Comparison of ENCODE assay signal across 7 mouse cellular contexts in the genomic region with DNA sequence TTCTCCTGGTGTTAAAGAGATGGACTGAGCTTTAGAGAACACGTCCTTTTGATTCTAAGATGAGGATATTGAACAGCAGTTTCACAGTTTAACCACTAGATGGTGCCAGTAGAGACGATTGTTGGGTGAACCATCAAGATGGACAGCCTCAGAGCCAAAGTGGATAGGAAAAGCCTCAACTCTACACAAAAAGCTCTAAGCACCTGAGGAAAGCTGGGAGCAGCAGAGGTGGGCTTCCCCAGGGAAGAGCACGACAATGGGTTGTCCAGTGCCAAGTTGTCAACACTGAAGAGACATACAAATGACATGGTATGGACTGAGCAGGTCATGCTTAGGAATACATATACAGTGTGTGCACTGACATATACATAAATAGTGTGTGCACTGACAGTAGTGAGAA. TPM values are rescaled to one million over a fixed set of nuclear protein-coding genes. Genes with fewer than 3 reads are reported as not detected.
DNase-seq lines count a peak whose midpoint lies in the region; ATAC-seq and TF ChIP-seq lines count a peak whose summit lies in the region.

No protein-coding gene starts in this region.

- TF ChIP-seq EP300 in MEL (IDR thresholded peaks at IDR 0.05; ENCODE audit: low read depth in 1 of 2, low read length in 2 of 2) = no peak

- no peaks in the 10 kb centered on the region for H3K27me3 ChIP-seq in kidney, adult 2 months (replicated peaks; ENCODE audit: control insufficient read depth, insufficient read depth, low read length)
- no peaks in the 10 kb centered on the region for H3K27me3 ChIP-seq in kidney, embryonic 16.5 days (ENCODE audit: insufficient read depth, low read length)
- H3K27me3 ChIP-seq in MEL (ENCODE audit: control insufficient read depth in 1 of 2, insufficient read depth in 2 of 2, low read length in 2 of 2) = no peaks in the 10 kb centered on the region
- no peaks in the 10 kb centered on the region for H3K27me3 ChIP-seq in hindbrain, embryonic 14.5 days (ENCODE audit: control insufficient read depth, insufficient read depth, low read length)

- H3K4me2 ChIP-seq in kidney, embryonic 16.5 days (replicated peaks; ENCODE audit: low read depth, low read length) = no peak overlapping the region
- H3K4me2 ChIP-seq in hindbrain, embryonic 14.5 days (replicated peaks) = no peak overlapping the region

- no peak overlapping the region for H3K4me3 ChIP-seq in kidney, adult 2 months (ENCODE audit: insufficient read depth, low read depth, low read length)
- H3K4me3 ChIP-seq in kidney, embryonic 16.5 days (ENCODE audit: low read length) = no peak overlapping the region
- no peak overlapping the region for H3K4me3 ChIP-seq in MEL (ENCODE audit: control insufficient read depth in 1 of 2, insufficient read depth in 1 of 2, low read depth in 2 of 2, low read length in 2 of 2)
- no peak overlapping the region for H3K4me3 ChIP-seq in hindbrain, embryonic 14.5 days (replicated peaks; ENCODE audit: low read length)

- no peak overlapping the region for H3K9ac ChIP-seq in kidney, embryonic 16.5 days (replicated peaks; ENCODE audit: low read length)
- H3K9ac ChIP-seq in MEL (ENCODE audit: control insufficient read depth, low read depth, low read length, poor library complexity, severe bottlenecking) = no peak overlapping the region
- no peak overlapping the region for H3K9ac ChIP-seq in hindbrain, embryonic 14.5 days

- TF ChIP-seq RAD21 in MEL (IDR thresholded peaks at IDR 0.05; ENCODE audit: low read depth, low read length) = peak; percentile 81

- WGBS in kidney, adult 2 months = 3% methylated on average over 3 of the region's 3 CpGs
- 4% methylated on average over 3 of the region's 3 CpGs for WGBS in kidney, embryonic 16.5 days
- 2% methylated on average over 3 of the region's 3 CpGs for WGBS in hindbrain, embryonic 14.5 days

- H3K79me2 ChIP-seq in MEL (ENCODE audit: control insufficient read depth, insufficient read depth, low read length, poor library complexity) = no peaks in the 10 kb centered on the region

- no peak overlapping the region for H3K27ac ChIP-seq in kidney, adult 2 months (ENCODE audit: insufficient read depth, low read depth, low read length)
- no peak overlapping the region for H3K27ac ChIP-seq in kidney, embryonic 16.5 days (ENCODE audit: low read length)
- H3K27ac ChIP-seq in MEL (ENCODE audit: control insufficient read depth, low read depth, low read length) = no peak overlapping the region
- no peak overlapping the region for H3K27ac ChIP-seq in hindbrain, embryonic 14.5 days

- H3K36me3 ChIP-seq in kidney, adult 2 months (ENCODE audit: control insufficient read depth, insufficient read depth, low read length) = no peaks in the 10 kb centered on the region
- no peaks in the 10 kb centered on the region for H3K36me3 ChIP-seq in kidney, embryonic 16.5 days (ENCODE audit: insufficient read depth, low read length)
- H3K36me3 ChIP-seq in MEL (ENCODE audit: control insufficient read depth in 1 of 2, insufficient read depth in 2 of 2, low read length in 2 of 2) = no peaks in the 10 kb centered on the region
- no peaks in the 10 kb centered on the region for H3K36me3 ChIP-seq in hindbrain, embryonic 14.5 days (replicated peaks; ENCODE audit: control insufficient read depth, insufficient read depth)

- no peak for ATAC-seq in kidney, embryonic 16.5 days (ENCODE audit: low FRiP score, low TSS enrichment)
- no peak; the same call in 1 of the 2 replicates for ATAC-seq in hindbrain, embryonic 14.5 days (ENCODE audit: low FRiP score)

- TF ChIP-seq CTCF in kidney, adult 2 months (conservative IDR thresholded peaks at IDR 0.05; ENCODE audit: insufficient read depth, insufficient read length, low read depth, low read length) = peak; percentile 48
- TF ChIP-seq CTCF in MEL (IDR thresholded peaks at IDR 0.05 in 2 of 3, conservative IDR thresholded peaks at IDR 0.05 in 1 of 3; ENCODE audit: control insufficient read depth in 1 of 3, insufficient read depth in 1 of 3, low read depth in 2 of 3, low read length in 3 of 3, poor library complexity in 1 of 3, severe bottlenecking in 1 of 3) = peak; percentile 51 to 87 (median 83)

- H3K9me3 ChIP-seq in kidney, embryonic 16.5 days (ENCODE audit: low read length) = no peaks in the 10 kb centered on the region
- no peaks in the 10 kb centered on the region for H3K9me3 ChIP-seq in MEL (replicated peaks; ENCODE audit: insufficient read depth, low read length)
- no peaks in the 10 kb centered on the region for H3K9me3 ChIP-seq in hindbrain, embryonic 14.5 days (ENCODE audit: control insufficient read depth, low read length)

- peak; percentile 57 for DNase-seq in kidney, adult 2 months
- peak; percentile 51 for DNase-seq in CD4-positive helper T cell, adult 2 months (ENCODE audit: low read depth, low spot score)
- DNase-seq in MEL (ENCODE audit: low read depth, low spot score) = peak; percentile 79
- DNase-seq in hindbrain, embryonic 14.5 days (ENCODE audit: low spot score) = peak; percentile 80
- peak; percentile 42 for DNase-seq in yolk sac, embryonic 10.5 days (ENCODE audit: low spot score)
- DNase-seq in adrenal gland, adult 2 months = no peak

- no peak for TF ChIP-seq POLR2A in kidney, adult 2 months (IDR thresholded peaks at IDR 0.05; ENCODE audit: low read depth, low read length)
- TF ChIP-seq POLR2A in MEL (IDR thresholded peaks at IDR 0.05; ENCODE audit: control insufficient read depth in 1 of 2, insufficient read depth in 1 of 2, low read depth in 1 of 2, low read length in 2 of 2, poor library complexity in 1 of 2) = no peak

- H3K4me1 ChIP-seq in kidney, adult 2 months (ENCODE audit: control insufficient read depth, insufficient read depth, low read length) = no peaks in the 10 kb centered on the region
- H3K4me1 ChIP-seq in kidney, embryonic 16.5 days (ENCODE audit: insufficient read depth, low read length) = no peaks in the 10 kb centered on the region
- no peaks in the 10 kb centered on the region; a peak in 1 of 4 replicates for H3K4me1 ChIP-seq in MEL (ENCODE audit: control insufficient read depth in 1 of 2, insufficient read depth in 2 of 2, low read length in 2 of 2)
- no peaks in the 10 kb centered on the region for H3K4me1 ChIP-seq in hindbrain, embryonic 14.5 days (replicated peaks; ENCODE audit: control insufficient read depth, insufficient read depth, low read length)

TF ChIP-seq in MEL, 35 proteins besides CTCF, POLR2A, EP300 and RAD21:
- TF ChIP-seq SMC3 (IDR thresholded peaks at IDR 0.05; ENCODE audit: low read depth, low read length) = peak; percentile 97
- TF ChIP-seq NRF1 (IDR thresholded peaks at IDR 0.05; ENCODE audit: insufficient read depth, low read depth, low read length, poor library complexity, severe bottlenecking) = no peak
- TF ChIP-seq ZC3H11A (IDR thresholded peaks at IDR 0.05; ENCODE audit: low read depth, low read length) = peak; percentile 82
- TF ChIP-seq CHD1 (IDR thresholded peaks at IDR 0.05; ENCODE audit: low read depth, low read length) = no peak
- no peak for TF ChIP-seq TBP (IDR thresholded peaks at IDR 0.05; ENCODE audit: low read depth, low read length)
- no peak for TF ChIP-seq NELFE (IDR thresholded peaks at IDR 0.05; ENCODE audit: low read depth, low read length)
- no peak for TF ChIP-seq MAX (IDR thresholded peaks at IDR 0.05; ENCODE audit: low read length)

RNA-seq across cellular contexts. Expression of a gene that starts 12.1 kb away (rescaled TPM):
- polyA plus RNA-seq in kidney, adult 2 months (2012; rRNA removed) = 0.99 and 1.0 TPM in 2 replicates
- polyA plus RNA-seq in kidney, embryonic 16.5 days (2015; fragmentation: Nextera tagmentation; extraction: Ambion mirVana) = 1.1 and 1.2 TPM in 2 replicates
- total RNA-seq in MEL (2012; rRNA removed) = 1.0 and 1.3 TPM in 2 replicates
- 1 to 10 TPM in 1 of 2 experiments, not detected in 1; 3.0 TPM for polyA plus RNA-seq in MEL (2012; ENCODE audit: insufficient read depth in 1 of 2, insufficient read length in 2 of 2, low read depth in 1 of 2, low replicate concordance in 2 of 2, missing spikeins in 1 of 2)
- polyA plus RNA-seq in hindbrain, embryonic 14.5 days (2014; fragmentation: Nextera tagmentation; extraction: Ambion mirVana) = 3.8 and 4.0 TPM in 2 replicates
- 1 to 10 TPM; 2.9 to 4.8 TPM for total RNA-seq in adrenal gland, adult 2 months (2021)
- 0.98 and 2.1 TPM in 2 replicates for polyA plus RNA-seq in adrenal gland, adult 2 months (2012; rRNA removed)
